47 mouse cellular contexts compared by ENCODE assay signal in the genomic region with DNA sequence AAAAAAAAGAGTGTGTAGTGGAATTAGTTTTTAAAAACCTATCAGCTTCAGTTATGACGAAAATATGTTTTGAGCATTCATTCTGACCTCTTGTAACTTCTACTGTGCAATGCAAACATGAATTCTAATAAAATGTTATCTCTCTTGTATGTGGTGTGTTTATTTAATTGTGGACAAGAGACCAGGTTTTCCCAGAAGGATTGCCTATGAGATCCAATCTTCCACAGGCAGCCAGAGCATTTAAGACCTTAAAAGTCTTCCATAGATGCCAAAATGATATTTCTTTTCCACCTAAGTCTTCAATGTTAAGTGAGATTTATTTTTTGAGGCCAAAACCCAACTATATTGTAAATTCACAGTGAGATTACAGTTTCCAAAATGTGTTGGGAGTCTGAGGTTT. TPM values are rescaled to one million over a fixed set of nuclear protein-coding genes. Genes with fewer than 3 reads are reported as not detected.
"Had no signal": no experiment of that assay in that cellular context is flagged by ENCODE, and none has a peak within 500 bp of the region (broad histone marks: within the 10 kb centered on the region; RNA-seq: fewer than 3 reads in every experiment).

A gene (plus strand): TSS at position 301 of the 400 bp plus-strand sequence.

- ATAC-seq: liver, embryonic 12.5 days; liver, postnatal 0 days; lung, postnatal 0 days; midbrain, embryonic 13.5 days; midbrain, embryonic 15.5 days; midbrain, embryonic 16.5 days had no signal

- H3K9me3 ChIP-seq: limb, embryonic 10.5 days; limb, embryonic 12.5 days; limb, embryonic 13.5 days; limb, embryonic 15.5 days; liver, embryonic 12.5 days; liver, embryonic 13.5 days; liver, embryonic 15.5 days; lung, embryonic 15.5 days; megakaryocyte, embryonic 14.5 days; midbrain, embryonic 10.5 days; midbrain, embryonic 12.5 days; midbrain, embryonic 13.5 days; midbrain, embryonic 15.5 days had no signal

- H3K27me3 ChIP-seq: limb, embryonic 12.5 days; limb, embryonic 13.5 days; limb, embryonic 15.5 days; liver, embryonic 12.5 days; liver, embryonic 13.5 days; liver, embryonic 15.5 days; lung, embryonic 15.5 days; midbrain, embryonic 12.5 days; midbrain, embryonic 13.5 days; midbrain, embryonic 15.5 days had no signal

- H3K27ac ChIP-seq: limb, embryonic 10.5 days; limb, embryonic 12.5 days; limb, embryonic 13.5 days; limb, embryonic 15.5 days; liver, embryonic 12.5 days; liver, embryonic 13.5 days; liver, embryonic 14.5 days; liver, embryonic 15.5 days; lung, embryonic 15.5 days; macrophage; midbrain, embryonic 10.5 days; midbrain, embryonic 12.5 days; midbrain, embryonic 13.5 days; midbrain, embryonic 15.5 days had no signal

- H3K4me1 ChIP-seq: limb, embryonic 10.5 days; limb, embryonic 12.5 days; limb, embryonic 13.5 days; limb, embryonic 15.5 days; liver, embryonic 12.5 days; liver, embryonic 13.5 days; liver, embryonic 15.5 days; lung, embryonic 15.5 days; megakaryocyte, embryonic 14.5 days; midbrain, embryonic 10.5 days; midbrain, embryonic 12.5 days; midbrain, embryonic 13.5 days; midbrain, embryonic 15.5 days had no signal

- H3K9ac ChIP-seq: limb, embryonic 12.5 days; limb, embryonic 13.5 days; limb, embryonic 15.5 days; liver, embryonic 12.5 days; liver, embryonic 13.5 days; liver, embryonic 14.5 days; liver, embryonic 15.5 days; liver, postnatal 0 days; lung, embryonic 14.5 days; lung, embryonic 15.5 days; midbrain, embryonic 12.5 days; midbrain, embryonic 13.5 days; midbrain, embryonic 15.5 days had no signal

- DNase-seq: left cerebral cortex, postnatal 4 days; liver; liver, embryonic 13.5 days; liver, postnatal 0 days; lung, adult 18-20 months; lung, adult 2 months; lung, embryonic 14.5 days; lung, postnatal 10 days; lung, postnatal 14 days; lung, postnatal 36 days; lung, postnatal 4 days; midbrain, embryonic 14.5 days had no signal

- H3K36me3 ChIP-seq: limb, embryonic 10.5 days; limb, embryonic 12.5 days; limb, embryonic 13.5 days; limb, embryonic 15.5 days; liver, embryonic 12.5 days; liver, embryonic 13.5 days; liver, embryonic 15.5 days; lung, embryonic 15.5 days; midbrain, embryonic 10.5 days; midbrain, embryonic 12.5 days; midbrain, embryonic 13.5 days; midbrain, embryonic 15.5 days had no signal

- H3K4me3 ChIP-seq: limb, embryonic 10.5 days; limb, embryonic 12.5 days; limb, embryonic 13.5 days; limb, embryonic 15.5 days; liver, embryonic 12.5 days; liver, embryonic 13.5 days; liver, embryonic 15.5 days; lung, embryonic 15.5 days; megakaryocyte, embryonic 14.5 days; midbrain, embryonic 10.5 days; midbrain, embryonic 12.5 days; midbrain, embryonic 13.5 days; midbrain, embryonic 15.5 days; myocyte had no signal

- H3K4me2 ChIP-seq: limb, embryonic 12.5 days; limb, embryonic 13.5 days; limb, embryonic 15.5 days; liver, embryonic 11.5 days; liver, embryonic 12.5 days; liver, embryonic 13.5 days; liver, embryonic 15.5 days; lung, embryonic 14.5 days; lung, embryonic 15.5 days; midbrain, embryonic 11.5 days; midbrain, embryonic 12.5 days; midbrain, embryonic 13.5 days; midbrain, embryonic 15.5 days had no signal

RNA-seq across cellular contexts. Expression of the gene that starts here (rescaled TPM):
- total RNA-seq: left cerebral cortex, adult 8-10 months; left cerebral cortex, postnatal 10 days; left cerebral cortex, postnatal 14 days; left cerebral cortex, postnatal 25 days; left cerebral cortex, postnatal 36 days; left cerebral cortex, postnatal 4 days; liver, adult 2 months; megakaryocyte progenitor cell, adult 5-6 weeks; megakaryocyte, adult 5-6 weeks; megakaryocyte-erythroid progenitor cell, adult 5-6 weeks; midbrain, postnatal 0 days; monocyte, adult 5-6 weeks had no signal
- polyA plus RNA-seq: limb, embryonic 10.5 days; limb, embryonic 11.5 days; limb, embryonic 12.5 days; limb, embryonic 13.5 days; limb, embryonic 14.5 days; limb, embryonic 15.5 days; liver, adult 2 months; liver, embryonic 11.5 days; liver, embryonic 12.5 days; liver, embryonic 13.5 days; liver, embryonic 14.5 days; liver, embryonic 15.5 days; liver, embryonic 16.5 days; liver, postnatal 0 days; lung, adult 2 months; lung, embryonic 14.5 days; lung, embryonic 15.5 days; lung, embryonic 16.5 days; lung, postnatal 0 days; macrophage; midbrain, embryonic 10.5 days; midbrain, embryonic 11.5 days; midbrain, embryonic 12.5 days; midbrain, embryonic 13.5 days; midbrain, embryonic 14.5 days; midbrain, embryonic 15.5 days; midbrain, embryonic 16.5 days; midbrain, postnatal 0 days; myocyte; neural tube, embryonic 11.5 days had no signal
